Mouse (Mus musculus): Measurements from ENCODE around the gene Mad1l1. TPM values are rescaled to one million over a fixed set of nuclear protein-coding genes. Genes with fewer than 3 reads are reported as not detected.
A peak's percentile ranks its signal among the peaks of the same experiment; 100 is the strongest.

Mad1l1 gene
- polyA plus RNA-seq, 1 experiment from 2014 or later, result 20.6 TPM

DNA sequence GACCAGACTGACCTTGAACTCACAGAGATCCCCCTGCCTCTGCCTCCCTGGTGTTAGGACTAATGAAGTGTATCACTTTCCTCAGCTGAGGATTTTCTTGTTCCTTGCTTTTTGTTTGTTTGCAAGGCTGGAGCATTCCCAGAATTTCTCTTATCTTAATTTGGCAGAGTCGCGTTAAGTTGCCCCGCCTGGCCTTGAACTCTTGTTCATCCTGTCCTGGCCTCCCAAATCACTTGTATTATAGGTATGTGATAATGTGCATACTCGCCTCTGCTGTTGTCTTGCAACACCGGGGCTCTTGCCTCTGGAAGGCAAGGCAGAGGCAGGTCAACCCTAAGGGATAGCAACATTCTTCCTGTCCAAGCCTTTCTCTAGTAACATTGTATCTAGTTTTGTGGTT lies 2.7 kb upstream of the Mad1l1 start:
- peaks cover 16% of the 10 kb centered on the region for H3K4me1 ChIP-seq (replicated peaks)
- H3K4me3 ChIP-seq, result no peak overlapping the region
- H3K27me3 ChIP-seq, result no peaks in the 10 kb centered on the region
- peaks cover 10% of the 10 kb centered on the region; the same call in 1 of the 2 replicates for H3K36me3 ChIP-seq
- ATAC-seq (replicated peaks; ENCODE audit: insufficient number of reproducible peaks, insufficient read depth, low FRiP score, low read depth), result no peak
- no peak overlapping the region for H3K27ac ChIP-seq
- WGBS, result 76% methylated on average over 5 of the region's 5 CpGs
- no peak overlapping the region for H3K4me2 ChIP-seq
- no peak overlapping the region for H3K9ac ChIP-seq
- no peaks in the 10 kb centered on the region for H3K9me3 ChIP-seq (replicated peaks)

- peak overlapping the region; percentile 89 for H3K9ac ChIP-seq
- no peaks in the 10 kb centered on the region for H3K27me3 ChIP-seq
- H3K4me3 ChIP-seq, result peak overlapping the region; percentile 80
- H3K4me2 ChIP-seq, result peak overlapping the region; percentile 80
- no peaks in the 10 kb centered on the region for H3K36me3 ChIP-seq
- H3K4me1 ChIP-seq (replicated peaks), result peaks cover 19% of the 10 kb centered on the region
- H3K9me3 ChIP-seq (replicated peaks), result no peaks in the 10 kb centered on the region
- 1% methylated on average over 17 of the region's 17 CpGs for WGBS
- no peak for ATAC-seq (replicated peaks; ENCODE audit: insufficient number of reproducible peaks, insufficient read depth, low FRiP score, low read depth)
- peak overlapping the region; percentile 74 for H3K27ac ChIP-seq
Measured at GRCm38 (mm10) chr5:140321756-140322575, 614 bp upstream of the Mad1l1 start.

- peaks cover 25% of the 10 kb centered on the region for H3K36me3 ChIP-seq
- whole genome bisulfite sequencing, result 72% methylated on average over 3 of the region's 3 CpGs
- H3K9me3 ChIP-seq (replicated peaks), result no peaks in the 10 kb centered on the region
- no peak overlapping the region for H3K9ac ChIP-seq
- ATAC-seq (replicated peaks; ENCODE audit: insufficient number of reproducible peaks, insufficient read depth, low FRiP score, low read depth), result no peak
- H3K4me2 ChIP-seq, result no peak overlapping the region
- peaks cover 22% of the 10 kb centered on the region for H3K4me1 ChIP-seq (replicated peaks)
- H3K27ac ChIP-seq, result no peak overlapping the region
- H3K27me3 ChIP-seq, result no peaks in the 10 kb centered on the region
- H3K4me3 ChIP-seq, result no peak overlapping the region
Measured at GRCm38 (mm10) chr5:140316716-140317115, 4.6 kb downstream of the Mad1l1 start.

GRCm38 (mm10) chr5:140307602-140308001 lies 13.8 kb downstream of the Mad1l1 start:
- Histone ChIP-seq H3K9ac (no peak overlapping the region), H3K27me3 (no peaks in the 10 kb centered on the region), H3K9me3 (replicated peaks) (no peaks in the 10 kb centered on the region), H3K27ac (peak overlapping the region; percentile 58; the same call in 1 of the 2 replicates), H3K4me3 (no peak overlapping the region), H3K4me2 (peak overlapping the region; percentile 12; the same call in 1 of the 2 replicates), H3K4me1 (replicated peaks) (peaks cover 29% of the 10 kb centered on the region), H3K36me3 (peaks cover 33% of the 10 kb centered on the region)
- 56% methylated on average over 14 of the region's 14 CpGs for WGBS
- ATAC-seq (replicated peaks; ENCODE audit: insufficient number of reproducible peaks, insufficient read depth, low FRiP score, low read depth), result no peak

DNA sequence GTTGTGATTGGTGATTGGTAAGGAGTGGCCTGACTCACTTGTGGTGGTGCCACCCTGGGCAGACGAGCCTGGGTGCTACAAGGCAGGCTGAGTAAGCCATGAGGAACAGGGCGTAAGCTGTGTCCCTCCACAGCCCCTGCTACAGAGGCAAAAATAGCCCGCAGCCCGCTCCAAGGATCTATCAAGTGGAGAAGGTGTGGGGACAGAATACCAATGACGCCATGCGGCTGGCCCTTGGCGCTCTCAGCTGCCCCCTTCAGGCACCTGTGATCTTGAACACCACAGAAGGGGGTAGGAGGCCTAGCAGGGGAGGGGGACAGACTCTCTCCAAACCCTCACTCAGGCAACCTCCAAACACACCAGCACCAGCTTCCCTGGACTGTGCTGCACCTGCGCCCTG lies 15.3 kb downstream of the Mad1l1 start:
- Histone ChIP-seq H3K27me3 (no peaks in the 10 kb centered on the region), H3K27ac (peak overlapping the region; percentile 82), H3K4me1 (replicated peaks) (peaks cover 29% of the 10 kb centered on the region), H3K9me3 (replicated peaks) (no peaks in the 10 kb centered on the region), H3K36me3 (peaks cover 34% of the 10 kb centered on the region), H3K4me2 (no peak overlapping the region), H3K4me3 (no peak overlapping the region), H3K9ac (no peak overlapping the region)
- peak; percentile 83 for ATAC-seq (replicated peaks; ENCODE audit: insufficient number of reproducible peaks, insufficient read depth, low FRiP score, low read depth)
- 49% methylated on average over 8 of the region's 8 CpGs for WGBS

- Histone ChIP-seq H3K36me3 (peaks cover 61% of the 10 kb centered on the region), H3K9me3 (replicated peaks) (no peaks in the 10 kb centered on the region), H3K27me3 (no peaks in the 10 kb centered on the region), H3K27ac (no peak overlapping the region), H3K4me1 (replicated peaks) (no peaks in the 10 kb centered on the region), H3K4me3 (no peak overlapping the region), H3K9ac (no peak overlapping the region), H3K4me2 (no peak overlapping the region)
- ATAC-seq (replicated peaks; ENCODE audit: insufficient number of reproducible peaks, insufficient read depth, low FRiP score, low read depth), result no peak
- WGBS, result 86% methylated on average over 4 of the region's 4 CpGs
Measured at GRCm38 (mm10) chr5:140298291-140298690, 23.1 kb downstream of the Mad1l1 start.

DNA sequence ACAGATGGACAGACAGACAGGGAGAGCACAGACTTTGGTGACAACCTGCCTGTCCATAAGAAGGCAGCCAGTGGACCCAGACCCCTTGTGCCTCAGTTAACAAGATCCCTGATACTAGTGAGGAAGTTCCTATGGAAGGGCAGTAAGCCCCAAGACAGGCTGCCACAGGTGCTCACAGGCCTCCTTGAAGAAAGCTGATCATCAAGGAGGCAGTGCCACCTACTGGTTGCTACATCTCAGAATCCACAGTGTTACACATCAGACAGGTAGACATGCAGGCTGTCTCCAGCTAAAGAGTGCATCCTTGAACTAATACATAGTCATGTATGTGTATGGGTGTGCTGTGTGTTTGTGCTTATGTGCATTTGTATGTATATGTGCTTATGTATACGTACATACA lies 29.2 kb downstream of the Mad1l1 start:
- Histone ChIP-seq H3K4me2 (no peak overlapping the region), H3K9me3 (replicated peaks) (no peaks in the 10 kb centered on the region), H3K4me3 (no peak overlapping the region), H3K9ac (no peak overlapping the region), H3K27ac (no peak overlapping the region), H3K4me1 (replicated peaks) (no peaks in the 10 kb centered on the region), H3K27me3 (no peaks in the 10 kb centered on the region), H3K36me3 (peaks cover 25% of the 10 kb centered on the region)
- 90% methylated on average over 1 of the region's 1 CpGs for WGBS
- ATAC-seq (replicated peaks; ENCODE audit: insufficient number of reproducible peaks, insufficient read depth, low FRiP score, low read depth), result no peak

GRCm38 (mm10) chr5:140289161-140289560 lies 32.2 kb downstream of the Mad1l1 start:
- no peaks in the 10 kb centered on the region for H3K9me3 ChIP-seq (replicated peaks)
- H3K27ac ChIP-seq, result no peak overlapping the region
- no peak for ATAC-seq (replicated peaks; ENCODE audit: insufficient number of reproducible peaks, insufficient read depth, low FRiP score, low read depth)

GRCm38 (mm10) chr5:140288287-140288686 lies 33.1 kb downstream of the Mad1l1 start:
- Histone ChIP-seq H3K4me3 (no peak overlapping the region), H3K4me1 (replicated peaks) (no peaks in the 10 kb centered on the region), H3K9ac (no peak overlapping the region), H3K9me3 (replicated peaks) (no peaks in the 10 kb centered on the region), H3K36me3 (peaks cover 6% of the 10 kb centered on the region; the same call in 1 of the 2 replicates), H3K27me3 (no peaks in the 10 kb centered on the region), H3K4me2 (no peak overlapping the region), H3K27ac (no peak overlapping the region)
- no peak for ATAC-seq (replicated peaks; ENCODE audit: insufficient number of reproducible peaks, insufficient read depth, low FRiP score, low read depth)
- WGBS, result 82% methylated on average over 3 of the region's 3 CpGs

More at GRCm38 (mm10) chr5:140289161-140289560, 32.2 kb downstream of the Mad1l1 start:
- Histone ChIP-seq H3K27me3 (no peaks in the 10 kb centered on the region), H3K4me1 (replicated peaks) (no peaks in the 10 kb centered on the region), H3K36me3 (peaks cover 8% of the 10 kb centered on the region; the same call in 1 of the 2 replicates), H3K9ac (no peak overlapping the region), H3K4me3 (no peak overlapping the region), H3K4me2 (no peak overlapping the region)
- WGBS, result 88% methylated on average over 2 of the region's 2 CpGs

DNA sequence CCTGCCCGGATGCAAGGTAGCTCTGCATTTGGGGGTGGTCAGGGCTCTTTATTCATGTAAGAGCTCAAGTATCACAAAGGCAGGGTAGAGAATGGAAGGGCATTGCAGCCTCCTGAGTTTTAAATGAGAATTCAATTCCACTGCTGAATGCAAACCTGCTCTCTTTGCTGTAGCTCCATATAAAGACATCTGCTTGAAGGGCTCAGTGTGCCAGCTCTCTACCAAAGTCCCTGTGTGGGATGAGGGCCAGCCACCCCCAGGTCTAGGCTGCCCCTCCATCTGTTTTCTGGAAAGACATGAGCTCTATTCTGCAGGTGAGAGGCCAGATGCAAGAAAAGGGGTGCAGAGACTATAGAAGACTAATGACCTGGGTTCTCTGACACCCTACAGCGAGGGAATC lies 36.6 kb downstream of the Mad1l1 start:
- H3K4me2 ChIP-seq, result no peak overlapping the region
- H3K36me3 ChIP-seq, result peaks cover 9% of the 10 kb centered on the region; the same call in 1 of the 2 replicates
- 83% methylated on average over 2 of the region's 2 CpGs for WGBS
- no peak overlapping the region for H3K4me3 ChIP-seq
- no peak overlapping the region for H3K27ac ChIP-seq
- no peaks in the 10 kb centered on the region for H3K27me3 ChIP-seq
- no peak overlapping the region for H3K9ac ChIP-seq
- H3K4me1 ChIP-seq (replicated peaks), result no peaks in the 10 kb centered on the region
- ATAC-seq (replicated peaks; ENCODE audit: insufficient number of reproducible peaks, insufficient read depth, low FRiP score, low read depth), result no peak
- no peaks in the 10 kb centered on the region for H3K9me3 ChIP-seq (replicated peaks)

- Histone ChIP-seq H3K4me2 (no peak overlapping the region), H3K9me3 (replicated peaks) (no peaks in the 10 kb centered on the region), H3K4me3 (no peak overlapping the region), H3K27me3 (no peaks in the 10 kb centered on the region), H3K4me1 (replicated peaks) (no peaks in the 10 kb centered on the region), H3K36me3 (peaks cover 3% of the 10 kb centered on the region; the same call in 1 of the 2 replicates), H3K27ac (no peak overlapping the region), H3K9ac (no peak overlapping the region)
- no peak for ATAC-seq (replicated peaks; ENCODE audit: insufficient number of reproducible peaks, insufficient read depth, low FRiP score, low read depth)
- WGBS, result 91% methylated on average over 2 of the region's 2 CpGs
Measured at GRCm38 (mm10) chr5:140284011-140284410, 37.3 kb downstream of the Mad1l1 start.

DNA sequence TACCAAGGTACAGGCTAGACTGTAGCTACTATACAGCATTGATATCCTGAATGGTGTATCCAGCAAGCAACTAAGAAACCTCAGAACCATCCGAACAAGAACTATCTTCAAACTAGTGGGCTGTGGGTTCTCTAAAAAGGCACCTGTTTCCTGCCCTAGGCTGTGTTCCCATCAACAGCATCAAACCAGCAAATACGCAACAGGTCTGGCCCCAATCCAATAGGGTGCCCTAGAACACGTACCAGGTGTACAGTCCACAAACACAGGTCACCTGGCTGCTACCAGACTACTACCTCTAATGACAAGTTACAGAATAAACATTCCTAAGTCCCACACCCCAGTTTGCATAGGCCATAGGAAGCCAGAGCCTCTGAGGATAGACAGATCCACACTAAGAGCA lies 38.5 kb downstream of the Mad1l1 start:
- no peak for ATAC-seq (replicated peaks; ENCODE audit: insufficient number of reproducible peaks, insufficient read depth, low FRiP score, low read depth)
- Histone ChIP-seq H3K27ac (no peak overlapping the region), H3K9me3 (replicated peaks) (no peaks in the 10 kb centered on the region), H3K9ac (no peak overlapping the region), H3K4me1 (replicated peaks) (no peaks in the 10 kb centered on the region), H3K27me3 (no peaks in the 10 kb centered on the region), H3K4me3 (no peak overlapping the region), H3K36me3 (peaks cover 3% of the 10 kb centered on the region; the same call in 1 of the 2 replicates), H3K4me2 (no peak overlapping the region)
- 89% methylated on average over 3 of the region's 3 CpGs for WGBS
